Mouse (Mus musculus) heart, adult 8-10 months (tissue): ENCODE data around the gene Evx2. TPM values are rescaled to one million over a fixed set of nuclear protein-coding genes. Genes with fewer than 3 reads are reported as not detected.

Source experiments
- DNase-seq: peaks from one replicate; pipeline ENCODE4 v3.0.0; 2022; ENCODE audit warnings: low spot score
- total RNA-seq, 4 experiments: library from RNA; stranded (reverse); gene quantifications; 2 replicates each; pipeline ENCODE4 v1.2.4; 2022

Evx2 gene
- total RNA-seq, 4 experiments from 2014 or later = not detected

DNA sequence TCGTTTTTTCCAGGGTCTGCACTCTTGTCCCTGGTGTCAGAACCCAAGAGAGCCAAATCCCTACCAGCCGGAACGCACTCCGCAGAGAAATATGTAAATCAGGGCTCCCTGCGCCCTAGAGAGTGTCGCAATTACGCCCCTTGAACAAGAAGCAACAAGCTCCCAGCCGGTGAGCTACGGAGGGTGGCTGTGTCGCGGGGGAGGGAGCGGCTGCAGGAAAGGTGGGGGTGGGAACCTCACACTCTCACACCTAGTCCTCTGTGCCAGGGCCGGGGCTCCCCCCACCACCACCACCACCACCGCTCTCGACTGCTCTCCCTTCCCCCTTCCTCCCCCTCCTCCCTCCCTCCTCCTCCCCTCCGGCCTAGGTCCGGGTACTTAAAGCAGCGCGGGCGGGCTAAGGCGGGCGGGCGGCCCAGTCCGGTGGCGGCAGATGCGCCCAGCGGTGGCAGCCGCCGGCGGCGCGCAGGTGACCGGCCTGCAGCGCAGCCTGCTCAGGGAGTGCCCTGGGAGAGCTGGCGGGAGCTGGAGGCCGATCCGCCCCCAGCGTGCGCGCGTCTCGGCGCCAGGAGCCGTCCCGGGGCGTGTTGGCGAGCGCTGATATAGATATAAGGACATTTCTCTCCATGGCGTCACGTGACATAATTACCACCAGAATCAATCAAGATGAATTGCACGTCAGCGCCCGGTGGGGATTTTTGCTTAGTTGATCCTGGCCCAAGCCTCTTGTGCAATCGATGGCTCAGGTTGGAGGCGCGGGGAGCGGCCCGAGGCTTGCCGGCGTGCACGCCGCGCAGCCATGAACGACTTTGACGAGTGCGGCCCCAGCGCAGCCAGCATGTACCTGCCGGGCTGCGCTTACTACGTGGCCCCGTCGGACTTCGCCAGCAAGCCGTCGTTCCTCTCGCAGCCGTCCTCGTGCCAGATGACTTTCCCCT, 22.5 kb upstream of the Evx2 start:
- no peak for DNase-seq

DNA sequence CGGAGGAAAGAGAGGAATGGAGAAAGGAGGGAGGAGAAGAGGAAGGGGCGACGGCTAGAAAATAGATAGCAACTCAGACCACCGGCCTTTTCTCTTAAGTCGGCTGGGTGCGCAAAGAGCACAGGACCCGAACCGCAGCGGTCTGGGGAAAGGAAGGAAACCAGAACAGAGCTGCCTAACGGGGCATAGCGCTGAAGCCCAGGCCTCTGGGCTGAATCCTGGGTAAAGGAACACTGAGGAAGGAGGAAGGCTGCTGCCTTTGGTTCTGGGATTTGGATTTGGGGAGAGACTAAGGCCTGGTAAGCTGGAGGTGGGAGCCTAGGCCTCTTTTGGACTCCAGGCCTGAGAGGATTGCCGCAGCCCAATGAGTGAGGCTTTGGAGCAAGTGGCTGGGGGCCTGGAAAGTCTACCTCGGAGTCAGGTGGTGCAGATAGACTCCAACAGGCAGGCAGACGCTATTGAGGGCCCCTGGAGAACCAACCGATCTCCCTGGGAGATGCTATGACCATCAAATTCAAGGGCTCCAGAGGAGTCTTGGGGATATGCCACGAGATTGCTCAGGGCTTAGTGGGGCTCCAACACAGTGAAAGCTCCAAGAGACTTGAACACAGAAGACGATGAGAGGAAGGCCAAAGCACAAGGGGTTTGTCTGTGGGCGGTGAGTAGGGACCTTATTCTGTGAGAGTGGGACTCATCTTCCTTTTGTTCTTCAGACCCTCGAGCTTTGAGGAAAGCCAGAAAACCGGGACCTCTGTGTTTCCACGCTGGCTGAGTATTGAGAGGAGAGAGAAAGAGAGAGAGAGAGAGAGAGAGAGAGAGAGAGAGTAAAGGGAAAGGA, 21.4 kb upstream of the Evx2 start:
- no peak for DNase-seq

DNA sequence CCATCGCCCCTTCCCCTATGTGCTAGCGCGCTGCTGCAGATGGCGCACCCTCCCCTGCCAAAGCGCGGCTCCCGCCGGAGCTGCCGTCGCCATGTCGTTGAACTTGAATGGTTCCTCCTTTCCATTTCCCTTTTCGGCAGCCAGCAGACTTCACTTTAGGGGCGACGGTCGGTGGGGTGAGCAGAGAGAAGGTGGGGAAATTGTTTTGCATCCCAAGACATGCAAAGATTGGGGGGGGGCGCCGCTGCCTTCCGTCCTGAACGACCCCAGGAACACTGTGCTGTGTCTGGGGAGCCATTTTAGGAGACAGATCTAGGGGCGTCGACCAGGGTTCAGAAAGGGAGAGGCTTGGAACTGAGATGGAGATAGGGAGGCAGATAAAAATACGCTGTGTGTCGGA, 20.6 kb upstream of the Evx2 start:
- DNase-seq = no peak

DNA sequence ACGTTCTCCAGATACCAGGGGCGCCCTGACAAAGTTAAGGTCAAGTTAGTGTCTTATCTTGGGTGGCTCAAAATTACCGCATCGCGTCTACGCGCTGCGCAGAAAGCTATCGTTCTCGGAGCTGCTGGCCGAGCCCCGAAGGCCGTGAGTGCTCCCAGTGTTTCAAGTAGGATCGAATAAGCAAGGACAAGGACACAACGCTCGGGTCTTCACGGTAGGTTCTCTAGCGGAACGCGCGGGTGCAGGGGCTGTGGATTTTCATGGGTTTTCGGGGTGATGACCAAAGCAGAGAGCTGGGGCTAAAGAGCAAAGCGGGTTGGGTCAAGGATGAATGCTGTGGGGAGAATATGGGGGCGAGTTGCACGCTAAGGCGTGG, 20.2 kb upstream of the Evx2 start:
- no peak for DNase-seq

DNA sequence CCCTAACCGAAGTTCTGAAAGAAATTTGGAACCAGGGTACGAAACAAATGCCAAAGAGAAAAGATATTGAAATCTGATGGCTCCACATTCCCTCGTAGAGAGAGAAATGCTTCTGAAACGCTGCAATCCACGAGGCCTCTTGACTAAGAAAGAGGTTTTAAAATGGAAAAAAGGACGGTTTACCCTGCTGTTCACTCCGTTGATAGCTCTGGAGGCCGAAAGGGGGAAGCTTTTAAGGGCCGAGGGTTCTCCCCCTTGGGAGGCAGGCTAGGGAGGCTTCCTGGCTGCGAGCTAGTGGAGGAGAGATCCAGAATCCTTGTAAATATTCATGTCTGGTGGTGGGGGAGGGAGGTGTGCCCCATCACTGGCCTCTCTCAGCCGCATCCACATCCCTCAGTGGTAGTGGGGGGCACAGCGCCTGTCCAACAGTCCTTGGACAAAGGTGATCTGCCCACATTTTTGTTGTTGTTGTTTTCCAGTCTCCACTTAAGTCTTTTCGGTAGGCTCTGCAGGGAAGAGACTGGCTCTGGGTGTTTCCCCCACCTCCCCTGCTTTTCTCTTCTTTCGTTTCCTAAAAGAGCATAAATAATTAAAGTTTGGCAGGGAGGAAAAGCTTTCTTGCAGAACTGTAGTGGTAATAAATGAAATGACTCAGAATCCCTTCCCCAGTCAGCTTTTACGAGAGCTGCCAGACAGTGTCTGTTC, 19.7 kb upstream of the Evx2 start, which contains the start of gene Hoxd11:
Gene Hoxd11 (plus strand): TSS at position 667 of the 705 bp plus-strand sequence.
- no peak for DNase-seq

DNA sequence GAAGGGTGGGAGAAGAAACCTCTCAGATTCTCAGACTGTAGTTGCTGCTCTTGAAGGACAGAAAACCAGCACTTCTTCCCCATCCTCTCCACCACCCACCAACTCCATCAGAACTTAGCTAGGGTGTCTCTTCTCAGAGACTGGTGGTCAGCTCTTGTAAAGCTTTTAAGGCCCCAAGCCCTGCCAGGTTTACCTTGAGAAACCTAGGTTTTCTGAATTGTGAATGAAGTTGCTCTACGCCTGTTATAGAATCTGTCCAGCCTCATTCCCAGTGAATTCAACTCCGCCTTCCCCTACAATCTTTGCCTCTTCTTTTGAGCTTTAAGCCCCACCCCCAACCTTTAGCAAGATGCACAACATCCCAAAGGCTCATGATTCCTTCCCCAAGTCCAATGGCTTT, 17.7 kb upstream of the Evx2 start:
- DNase-seq = no peak

DNA sequence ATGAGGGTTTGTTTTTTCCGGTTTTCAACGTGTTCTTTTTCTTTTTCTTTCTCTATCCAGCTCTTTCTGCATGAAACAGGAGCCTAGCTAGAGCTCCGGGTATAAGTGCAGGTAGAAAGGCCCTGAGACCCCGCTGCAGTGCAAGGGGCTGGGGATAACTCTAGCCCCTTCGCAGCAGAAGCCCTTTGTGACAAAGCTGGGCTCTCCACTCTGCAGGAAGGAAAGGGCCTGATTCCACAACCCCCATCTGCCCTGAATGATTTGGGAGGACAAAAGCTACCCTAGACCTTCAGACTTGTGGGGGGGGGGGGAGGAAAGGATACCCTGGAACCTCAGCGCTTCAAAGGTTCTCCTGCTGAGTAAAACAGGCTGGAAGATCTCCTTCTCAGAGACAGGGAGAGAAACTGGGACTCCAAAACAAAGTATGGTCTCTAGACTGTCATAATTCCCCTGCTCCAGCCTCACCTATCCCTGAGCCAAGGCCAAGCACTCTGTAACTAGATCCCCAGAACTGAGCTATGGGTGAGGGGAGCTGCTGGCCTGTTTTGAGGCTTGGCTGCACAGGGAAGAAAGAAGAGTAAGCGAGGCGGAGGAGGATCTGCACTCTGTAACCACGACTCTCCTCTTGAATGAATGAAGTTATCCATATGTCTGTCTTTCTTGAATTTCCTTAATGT, 17.2 kb upstream of the Evx2 start:
- DNase-seq = no peak

DNA sequence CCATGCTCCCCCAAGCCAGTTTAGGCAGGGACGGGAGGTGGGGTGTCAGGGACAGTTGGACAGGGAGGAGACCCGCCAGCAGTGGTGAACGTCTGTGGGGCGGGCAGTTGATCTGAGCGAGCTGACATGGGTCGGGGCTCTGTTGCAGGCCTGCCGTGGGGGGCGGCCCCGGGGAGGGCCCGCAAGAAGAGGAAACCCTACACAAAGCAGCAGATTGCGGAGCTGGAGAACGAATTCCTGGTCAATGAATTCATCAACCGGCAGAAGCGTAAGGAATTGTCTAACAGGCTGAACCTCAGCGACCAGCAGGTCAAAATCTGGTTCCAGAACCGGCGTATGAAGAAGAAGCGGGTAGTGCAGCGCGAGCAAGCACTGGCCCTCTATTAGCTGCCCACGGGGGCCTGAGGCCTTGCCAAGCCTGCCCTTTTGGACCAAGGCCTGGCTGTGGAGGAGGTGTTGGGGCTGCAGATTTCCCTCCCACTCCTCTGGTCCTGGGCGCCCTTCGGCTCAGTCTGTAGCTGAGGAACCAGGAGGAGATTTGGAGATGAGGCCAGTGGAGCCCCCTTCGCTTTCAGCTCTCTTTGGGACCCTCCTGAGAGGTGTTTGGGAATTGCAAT, 16.4 kb upstream of the Evx2 start:
- DNase-seq = no peak

DNA sequence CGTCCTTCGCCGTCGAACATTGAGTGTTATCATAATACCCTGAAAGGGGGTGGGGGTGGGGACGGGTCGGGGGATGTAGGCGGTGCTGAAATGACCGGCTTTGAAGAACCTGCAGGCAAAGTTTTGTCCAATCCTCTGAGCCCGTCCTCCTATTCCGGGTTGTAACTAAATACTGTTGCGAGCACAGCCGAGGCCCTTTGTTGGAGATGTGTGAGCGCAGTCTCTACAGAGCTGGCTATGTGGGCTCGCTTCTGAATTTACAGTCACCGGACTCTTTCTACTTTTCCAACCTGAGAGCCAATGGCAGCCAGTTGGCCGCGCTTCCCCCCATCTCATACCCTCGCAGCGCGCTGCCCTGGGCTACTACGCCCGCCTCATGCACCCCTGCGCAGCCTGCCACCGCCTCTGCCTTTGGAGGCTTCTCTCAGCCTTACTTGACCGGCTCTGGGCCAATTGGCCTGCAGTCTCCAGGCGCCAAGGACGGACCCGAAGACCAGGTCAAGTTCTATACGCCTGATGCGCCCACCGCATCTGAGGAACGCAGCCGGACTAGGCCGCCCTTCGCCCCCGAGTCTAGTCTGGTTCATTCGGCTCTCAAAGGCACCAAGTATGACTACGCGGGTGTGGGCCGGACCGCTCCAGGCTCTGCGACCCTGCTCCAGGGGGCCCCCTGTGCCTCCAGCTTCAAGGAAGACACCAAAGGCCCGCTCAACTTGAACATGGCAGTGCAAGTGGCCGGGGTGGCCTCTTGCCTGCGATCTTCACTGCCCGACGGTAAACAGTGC, 15.7 kb upstream of the Evx2 start, which contains the start of gene Hoxd12:
Gene Hoxd12 (plus strand): TSS at position 133 of the 785 bp plus-strand sequence.
- DNase-seq = no peak

DNA sequence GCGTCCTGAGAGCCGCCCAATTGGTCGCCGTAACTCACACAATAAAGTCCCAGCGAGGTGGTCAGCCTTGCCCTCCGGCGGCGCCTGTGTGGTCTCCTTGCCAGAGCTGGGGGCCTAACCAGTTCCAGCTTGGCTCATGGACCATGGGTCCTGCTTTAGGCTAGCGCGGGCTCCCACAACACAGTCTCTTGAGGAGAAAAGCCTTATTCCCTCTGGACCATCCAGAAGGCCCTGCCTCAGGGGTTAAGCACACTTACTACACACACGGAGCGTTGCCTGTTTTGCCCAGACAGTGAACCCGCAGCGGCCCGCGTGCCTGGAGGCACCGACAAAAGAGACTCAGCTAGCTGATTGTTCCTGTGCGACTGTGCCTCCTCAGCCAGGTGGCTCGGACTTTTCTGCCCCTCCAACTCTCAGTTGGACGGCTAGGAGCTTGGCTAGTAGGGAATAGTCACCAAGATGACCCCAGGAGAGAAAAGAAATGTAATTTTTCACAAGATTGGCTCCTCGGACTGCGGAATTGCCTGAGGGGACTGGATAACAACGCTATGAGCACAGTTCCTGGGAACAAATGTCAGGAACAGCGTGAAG, 14.6 kb upstream of the Evx2 start:
- DNase-seq = no peak

DNA sequence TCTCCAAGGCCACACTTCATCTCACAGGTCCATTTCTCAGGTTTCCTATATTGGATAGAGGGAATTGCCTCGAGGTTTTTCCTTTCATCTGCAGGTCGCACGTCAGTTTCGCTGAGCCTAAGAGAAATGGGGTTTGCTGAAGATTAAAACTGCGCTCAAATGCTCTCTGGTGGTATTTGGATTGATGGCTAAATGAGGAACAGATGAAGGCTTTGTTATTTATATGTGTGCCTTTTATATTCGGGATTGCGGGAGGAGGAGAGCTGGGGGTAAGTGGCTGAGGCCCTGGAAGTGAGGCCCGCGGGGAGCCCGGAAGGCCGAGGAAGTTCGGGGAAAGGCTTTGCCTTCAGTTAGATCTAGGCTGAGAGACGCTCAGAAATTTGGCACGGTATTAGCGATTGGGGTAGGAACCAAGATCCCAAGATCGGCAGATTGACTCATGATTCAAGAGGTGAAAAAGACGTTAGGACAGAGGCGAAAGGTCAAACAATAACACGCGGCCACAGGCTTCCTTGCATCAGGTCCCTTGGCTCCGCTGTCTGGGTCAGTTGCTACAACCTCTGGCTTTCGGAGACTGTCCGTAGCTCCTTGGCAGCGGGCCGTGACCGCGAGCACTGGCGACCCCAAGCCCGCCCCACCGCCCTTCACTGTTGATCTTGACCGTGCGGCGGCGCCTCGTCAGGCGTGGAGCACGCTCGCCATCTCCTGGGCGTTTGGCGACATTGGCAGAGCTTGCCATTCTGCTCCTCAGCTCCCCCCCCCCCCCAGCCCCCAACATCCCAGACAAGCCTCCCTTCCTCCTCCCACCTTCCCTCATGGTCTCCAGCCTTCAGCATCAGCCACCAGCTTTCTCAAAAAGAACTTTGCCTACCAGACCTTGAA, 13.4 kb upstream of the Evx2 start:
- no peak for DNase-seq

DNA sequence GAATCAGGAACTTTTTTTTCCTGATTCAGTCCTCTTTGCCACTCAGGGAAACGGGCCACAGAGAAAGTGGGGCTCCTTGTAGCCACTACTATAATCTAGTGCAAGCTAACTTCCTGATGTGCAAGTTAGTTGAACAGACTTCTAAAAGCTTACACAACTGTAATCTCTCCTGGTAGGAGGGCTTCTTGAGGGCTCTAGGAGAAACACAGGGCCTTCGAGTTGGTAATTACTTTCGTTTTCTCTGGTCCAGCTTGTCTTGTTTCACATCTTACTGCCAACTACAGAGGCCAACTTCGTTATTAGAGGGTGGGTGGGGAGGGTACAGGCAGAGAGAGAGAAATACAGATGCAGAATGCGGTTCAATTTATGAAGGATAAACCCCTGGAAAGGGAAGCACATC, 12.5 kb upstream of the Evx2 start:
- no peak for DNase-seq

DNA sequence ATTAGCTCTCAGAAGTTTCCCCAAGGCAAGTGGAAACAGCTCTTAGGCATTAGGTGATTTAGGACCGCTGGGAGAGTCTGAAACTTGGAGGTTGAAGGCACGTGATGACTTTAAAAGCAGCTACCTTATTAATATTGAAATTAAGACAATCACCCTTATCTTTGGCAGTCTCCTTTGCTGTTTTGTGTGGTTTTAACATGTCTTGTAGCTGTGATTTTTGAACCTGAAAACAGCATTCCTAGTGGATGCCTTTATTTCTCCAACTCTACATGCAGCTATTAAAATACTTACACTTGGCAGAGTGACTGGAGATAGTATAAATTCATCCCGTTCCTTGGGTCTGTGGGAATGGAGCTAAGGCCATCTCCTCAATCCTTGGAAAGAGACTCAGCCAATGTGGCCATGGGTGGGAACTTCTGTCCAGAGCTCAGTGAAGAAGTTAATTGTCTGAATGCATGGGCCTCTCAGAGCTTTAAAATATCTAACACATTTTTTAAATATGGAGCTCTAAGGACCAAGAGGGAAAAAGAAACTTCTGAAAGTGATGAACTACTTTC, 11.4 kb upstream of the Evx2 start:
- no peak for DNase-seq

DNA sequence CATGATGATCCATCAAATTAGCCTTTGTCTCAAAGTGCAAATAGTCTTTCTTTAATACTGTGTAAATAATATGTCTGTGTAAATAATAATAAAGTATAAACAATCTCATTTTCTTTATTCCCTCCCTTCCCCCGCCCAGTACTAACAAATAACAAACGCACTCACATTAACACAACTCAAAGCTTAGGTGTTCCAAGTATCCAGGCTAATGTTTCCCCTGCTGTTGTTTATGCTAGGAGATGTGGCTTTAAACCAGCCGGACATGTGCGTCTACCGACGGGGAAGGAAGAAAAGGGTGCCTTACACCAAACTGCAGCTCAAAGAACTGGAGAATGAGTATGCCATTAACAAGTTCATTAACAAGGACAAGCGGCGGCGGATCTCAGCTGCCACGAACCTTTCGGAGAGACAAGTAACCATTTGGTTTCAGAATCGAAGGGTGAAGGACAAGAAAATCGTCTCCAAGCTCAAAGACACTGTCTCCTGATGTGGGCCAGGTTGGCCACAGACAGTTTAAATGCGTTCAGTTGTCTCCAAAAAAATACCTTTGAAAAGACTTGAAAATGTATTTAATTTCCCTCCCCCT, 10.4 kb upstream of the Evx2 start:
- DNase-seq = no peak

DNA sequence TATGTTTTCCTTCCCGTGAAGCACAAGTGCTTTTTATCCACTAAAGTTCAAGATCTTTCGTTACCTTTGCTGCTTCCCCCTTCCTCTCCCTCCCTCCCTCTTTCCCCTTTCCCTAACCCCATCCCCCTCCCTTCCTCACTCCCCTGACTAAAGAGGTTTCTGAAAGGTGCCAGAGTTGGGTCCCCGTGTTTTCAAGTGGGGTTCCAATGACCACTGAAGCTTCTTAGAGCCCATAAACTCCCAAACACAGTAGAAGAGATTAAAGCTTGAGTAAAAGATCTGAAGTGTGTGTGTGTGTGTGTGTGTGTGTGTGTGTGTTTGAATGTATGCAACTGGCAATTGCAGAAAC, 9.8 kb upstream of the Evx2 start:
- DNase-seq = no peak

DNA sequence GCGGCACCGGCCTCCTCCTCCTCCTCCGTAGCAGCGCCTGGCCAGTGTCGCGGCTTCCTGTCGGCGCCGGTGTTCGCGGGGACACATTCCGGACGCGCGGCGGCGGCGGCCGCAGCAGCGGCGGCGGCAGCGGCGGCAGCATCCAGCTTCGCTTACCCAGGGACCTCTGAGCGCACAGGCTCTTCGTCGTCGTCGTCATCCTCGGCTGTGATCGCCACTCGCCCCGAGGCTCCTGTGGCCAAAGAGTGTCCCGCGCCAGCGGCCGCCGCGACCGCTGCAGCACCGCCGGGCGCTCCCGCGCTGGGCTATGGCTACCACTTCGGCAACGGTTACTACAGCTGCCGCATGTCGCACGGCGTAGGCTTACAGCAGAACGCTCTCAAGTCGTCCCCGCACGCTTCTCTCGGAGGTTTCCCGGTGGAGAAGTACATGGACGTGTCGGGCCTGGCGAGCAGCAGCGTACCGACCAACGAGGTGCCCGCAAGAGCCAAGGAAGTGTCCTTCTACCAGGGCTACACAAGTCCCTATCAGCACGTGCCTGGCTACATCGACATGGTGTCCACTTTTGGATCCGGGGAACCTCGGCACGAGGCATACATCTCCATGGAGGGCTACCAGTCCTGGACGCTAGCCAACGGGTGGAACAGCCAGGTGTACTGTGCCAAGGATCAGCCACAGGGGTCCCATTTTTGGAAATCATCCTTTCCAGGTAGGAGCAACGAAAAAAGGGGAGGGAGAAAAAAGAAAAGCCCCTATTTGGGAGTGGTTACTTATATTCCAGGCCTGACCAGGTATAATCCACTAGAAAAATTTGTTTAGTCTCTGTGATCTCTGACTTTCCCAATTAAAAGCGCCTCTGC, 9.2 kb upstream of the Evx2 start:
- no peak for DNase-seq

DNA sequence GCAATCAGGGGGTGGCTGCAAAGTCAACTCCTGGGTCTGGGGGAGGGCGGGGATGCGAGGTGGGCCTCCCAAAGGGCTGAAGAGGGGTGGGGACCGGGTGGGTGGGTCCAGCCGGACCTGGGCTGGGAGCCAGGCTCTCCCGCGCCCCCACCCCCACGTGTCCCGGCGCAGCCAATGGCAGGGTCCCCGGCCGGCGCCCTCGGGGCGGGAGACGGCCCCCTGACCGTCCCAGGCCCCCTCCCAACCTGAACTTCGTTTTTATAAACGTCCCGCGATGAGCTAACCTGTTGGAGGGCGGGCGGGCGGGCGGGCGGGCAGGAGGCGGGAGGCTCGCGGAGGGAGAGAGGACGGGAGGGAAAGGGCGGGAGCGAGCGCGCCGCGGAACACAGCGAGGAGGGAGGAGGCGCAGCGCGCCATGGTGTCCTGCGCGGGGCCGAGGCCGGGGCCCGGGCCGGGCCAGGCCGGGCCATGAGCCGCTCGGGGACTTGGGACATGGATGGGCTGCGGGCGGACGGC, 8.5 kb upstream of the Evx2 start, which contains the start of gene Hoxd13:
Gene Hoxd13 (plus strand): TSS at position 469 of the 516 bp plus-strand sequence.
- no peak for DNase-seq
